Mouse (Mus musculus): Measurements from ENCODE around the gene Mup11.
"Not testable (repeated sequence)": the region's sequence is repeated elsewhere in the genome, so short reads cannot be mapped to it uniquely, and the experiment has no call there.

Mup11 gene

GRCm38 (mm10) chr4:60662311-60662710 is at the start of gene Mup11:
Gene Mup11, minus strand, starts transcription at chr4:60662411.
- not testable (repeated sequence) for DNase-seq (ENCODE audit: low spot score)

Data from urinary bladder, postnatal 10 days (tissue).